Comparison of ENCODE assay signal across 17 mouse cellular contexts in the genomic region with DNA sequence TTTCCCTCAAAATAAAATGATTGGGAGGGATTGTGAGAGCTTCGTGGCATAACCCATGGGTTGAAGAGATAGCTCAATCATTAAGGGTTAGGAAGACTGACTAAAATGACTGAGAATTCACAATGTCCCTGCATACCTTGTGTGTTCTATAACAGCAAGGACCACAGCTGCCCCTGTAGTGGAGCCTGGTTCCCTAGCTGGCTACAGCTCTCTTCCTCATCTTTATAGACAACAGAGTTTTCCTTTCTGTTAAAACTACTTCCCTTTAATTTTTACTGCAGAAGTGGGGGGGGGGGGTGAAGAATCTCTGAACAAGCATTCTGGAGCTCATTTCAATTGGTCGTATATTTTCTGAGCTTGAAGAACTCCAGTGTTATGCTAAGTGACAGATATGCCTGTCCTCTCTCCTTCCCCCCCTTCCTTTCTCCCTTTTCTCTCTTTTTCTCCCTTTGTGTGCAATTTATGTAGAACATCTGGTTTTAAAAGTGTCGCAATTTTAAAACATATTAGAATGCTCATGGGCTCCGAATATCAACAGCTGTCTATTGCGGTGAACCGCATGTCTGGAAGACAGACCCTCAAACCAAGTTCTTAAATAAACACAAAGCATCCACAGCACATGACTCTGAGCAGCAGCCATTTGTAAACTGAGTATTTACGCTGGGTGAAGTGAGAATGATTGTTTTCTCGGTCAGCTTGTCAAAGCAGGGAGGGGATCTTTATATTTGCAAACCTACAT.
A peak's percentile ranks its signal among the peaks of the same experiment; 100 is the strongest.
DNase-seq lines count a peak whose midpoint lies in the region; ATAC-seq and TF ChIP-seq lines count a peak whose summit lies in the region.
"Had no signal": no experiment of that assay in that cellular context is flagged by ENCODE, and none has a peak within 500 bp of the region (broad histone marks: within the 10 kb centered on the region; RNA-seq: fewer than 3 reads in every experiment).

No protein-coding gene starts in this region.

- DNase-seq in embryonic facial prominence, embryonic 11.5 days (ENCODE audit: low spot score), result peak; percentile 2
- DNase-seq in embryonic facial prominence, embryonic 10.5 days (ENCODE audit: low spot score), result no peak
- DNase-seq in limb, embryonic 14.5 days (ENCODE audit: low spot score), result peak; percentile 28
- no peak for DNase-seq in limb, embryonic 10.5 days (ENCODE audit: low spot score)
- DNase-seq in adrenal gland, adult 18-20 months (ENCODE audit: low spot score in 2 of 2), result no peak
- DNase-seq in cerebellum, adult 18-20 months, result no peak
- DNase-seq: adrenal gland, adult 2 months; cerebellum, postnatal 25 days; liver, embryonic 13.5 days; thymus, postnatal 14 days had no signal

- no peaks in the 10 kb centered on the region for H3K4me1 ChIP-seq in embryonic facial prominence, embryonic 11.5 days (ENCODE audit: control insufficient read depth, insufficient read depth, low read length)
- peaks cover 5% of the 10 kb centered on the region for H3K4me1 ChIP-seq in embryonic facial prominence, embryonic 10.5 days
- no peaks in the 10 kb centered on the region for H3K4me1 ChIP-seq in limb, embryonic 14.5 days (ENCODE audit: control insufficient read depth, insufficient read depth, low read length)
- peaks cover 5% of the 10 kb centered on the region for H3K4me1 ChIP-seq in limb, embryonic 10.5 days
- H3K4me1 ChIP-seq: embryonic facial prominence, embryonic 12.5 days; liver, embryonic 13.5 days had no signal

- H3K4me3 ChIP-seq in embryonic facial prominence, embryonic 11.5 days (ENCODE audit: low read depth, low read length), result no peak overlapping the region
- no peak overlapping the region for H3K4me3 ChIP-seq in embryonic facial prominence, embryonic 10.5 days
- H3K4me3 ChIP-seq in limb, embryonic 14.5 days (replicated peaks; ENCODE audit: low read length), result no peak overlapping the region
- no peak overlapping the region for H3K4me3 ChIP-seq in limb, embryonic 10.5 days
- H3K4me3 ChIP-seq: embryonic facial prominence, embryonic 12.5 days; forebrain, embryonic 10.5 days; layer of hippocampus, adult 2 months; liver, embryonic 13.5 days had no signal

- H3K9ac ChIP-seq in embryonic facial prominence, embryonic 11.5 days (replicated peaks; ENCODE audit: low read length), result no peak overlapping the region
- no peak overlapping the region for H3K9ac ChIP-seq in limb, embryonic 14.5 days (ENCODE audit: low read depth, low read length, severe bottlenecking)
- H3K9ac ChIP-seq: embryonic facial prominence, embryonic 12.5 days; liver, embryonic 13.5 days had no signal

- H3K27ac ChIP-seq in embryonic facial prominence, embryonic 11.5 days (replicated peaks; ENCODE audit: low read depth, low read length), result no peak overlapping the region
- H3K27ac ChIP-seq in embryonic facial prominence, embryonic 10.5 days (replicated peaks), result no peak overlapping the region
- H3K27ac ChIP-seq in limb, embryonic 14.5 days (replicated peaks; ENCODE audit: low read depth, low read length), result no peak overlapping the region
- H3K27ac ChIP-seq in limb, embryonic 10.5 days, result no peak overlapping the region
- H3K27ac ChIP-seq: embryonic facial prominence, embryonic 12.5 days; forebrain, embryonic 10.5 days; layer of hippocampus, adult 2 months; liver, embryonic 13.5 days had no signal

- 72% methylated on average over 8 of the region's 8 CpGs for WGBS in embryonic facial prominence, embryonic 11.5 days
- WGBS in embryonic facial prominence, embryonic 10.5 days, result 79% methylated on average over 8 of the region's 8 CpGs
- 50% methylated on average over 8 of the region's 8 CpGs for WGBS in limb, embryonic 14.5 days
- 80% methylated on average over 8 of the region's 8 CpGs for WGBS in limb, embryonic 10.5 days

- no peak for ATAC-seq in embryonic facial prominence, embryonic 11.5 days (replicated peaks; ENCODE audit: insufficient number of reproducible peaks, low FRiP score, low TSS enrichment, low read depth)
- no peak for ATAC-seq in limb, embryonic 14.5 days (ENCODE audit: low FRiP score, low read depth)
- ATAC-seq in common myeloid progenitor, adult 5-6 weeks (replicated peaks; ENCODE audit: low read depth, poor library complexity, severe bottlenecking), result peak; percentile 79
- peak; percentile 71 for ATAC-seq in megakaryocyte, adult 5-6 weeks (ENCODE audit: poor library complexity, severe bottlenecking)
- ATAC-seq: inflammation-experienced regulatory T-cells, adult 6 months; midbrain, embryonic 16.5 days had no signal

- no peaks in the 10 kb centered on the region for H3K36me3 ChIP-seq in embryonic facial prominence, embryonic 11.5 days (replicated peaks; ENCODE audit: control insufficient read depth, insufficient read depth, low read depth, low read length)
- H3K36me3 ChIP-seq in embryonic facial prominence, embryonic 10.5 days (replicated peaks), result no peaks in the 10 kb centered on the region
- H3K36me3 ChIP-seq in limb, embryonic 14.5 days (ENCODE audit: control insufficient read depth, insufficient read depth, low read length), result no peaks in the 10 kb centered on the region
- H3K36me3 ChIP-seq in limb, embryonic 10.5 days, result no peaks in the 10 kb centered on the region
- H3K36me3 ChIP-seq: embryonic facial prominence, embryonic 12.5 days; forebrain, embryonic 10.5 days; liver, embryonic 13.5 days had no signal

- no peaks in the 10 kb centered on the region for H3K9me3 ChIP-seq in embryonic facial prominence, embryonic 11.5 days (replicated peaks; ENCODE audit: control insufficient read depth, low read length)
- H3K9me3 ChIP-seq in embryonic facial prominence, embryonic 10.5 days, result no peaks in the 10 kb centered on the region
- no peaks in the 10 kb centered on the region for H3K9me3 ChIP-seq in limb, embryonic 14.5 days (ENCODE audit: control insufficient read depth, low read length)
- H3K9me3 ChIP-seq in limb, embryonic 10.5 days (replicated peaks), result no peaks in the 10 kb centered on the region
- H3K9me3 ChIP-seq: embryonic facial prominence, embryonic 12.5 days; forebrain, embryonic 10.5 days; liver, embryonic 13.5 days had no signal

- no peaks in the 10 kb centered on the region for H3K27me3 ChIP-seq in embryonic facial prominence, embryonic 11.5 days (ENCODE audit: control insufficient read depth, insufficient read depth, low read length)
- H3K27me3 ChIP-seq in embryonic facial prominence, embryonic 10.5 days (replicated peaks; ENCODE audit: low read depth, poor library complexity, severe bottlenecking), result no peaks in the 10 kb centered on the region
- H3K27me3 ChIP-seq in limb, embryonic 14.5 days (ENCODE audit: control insufficient read depth, insufficient read depth, low read length), result no peaks in the 10 kb centered on the region
- H3K27me3 ChIP-seq in limb, embryonic 10.5 days (ENCODE audit: low read depth, poor library complexity, severe bottlenecking), result no peaks in the 10 kb centered on the region
- H3K27me3 ChIP-seq: liver, embryonic 13.5 days had no signal

- H3K4me2 ChIP-seq in embryonic facial prominence, embryonic 11.5 days (ENCODE audit: low read depth, low read length), result no peak overlapping the region
- H3K4me2 ChIP-seq in limb, embryonic 14.5 days (replicated peaks; ENCODE audit: low read depth, low read length, severe bottlenecking), result no peak overlapping the region
- H3K4me2 ChIP-seq: embryonic facial prominence, embryonic 12.5 days; liver, embryonic 13.5 days had no signal

- TF ChIP-seq POLR2A in limb, embryonic 14.5 days (IDR thresholded peaks at IDR 0.05; ENCODE audit: borderline replicate concordance, extremely low read depth, insufficient read depth, insufficient read length), result no peak

Comparison
In these comparisons a context has a peak if more than half of its experiments do, and no peak if none do; other contexts are left out.
1. DNase-seq: peak in embryonic facial prominence, embryonic 11.5 days (single experiment) and limb, embryonic 14.5 days (single experiment); none in embryonic facial prominence, embryonic 10.5 days (single experiment), limb, embryonic 10.5 days (single experiment), adrenal gland, adult 18-20 months (0 of 2) and cerebellum, adult 18-20 months (0 of 2).
2. ATAC-seq: peak in common myeloid progenitor, adult 5-6 weeks (single experiment) and megakaryocyte, adult 5-6 weeks (single experiment); none in embryonic facial prominence, embryonic 11.5 days (single experiment) and limb, embryonic 14.5 days (single experiment).